Mouse (Mus musculus): ENCODE data around the gene Hsd17b7. TPM values are rescaled to one million over a fixed set of nuclear protein-coding genes. Genes with fewer than 3 reads are reported as not detected.
A peak's percentile ranks its signal among the peaks of the same experiment; 100 is the strongest.

Hsd17b7 gene
- total and polyA plus RNA-seq, 3 experiments, result 4.8 to 5.7 TPM; not detected in 1

DNA sequence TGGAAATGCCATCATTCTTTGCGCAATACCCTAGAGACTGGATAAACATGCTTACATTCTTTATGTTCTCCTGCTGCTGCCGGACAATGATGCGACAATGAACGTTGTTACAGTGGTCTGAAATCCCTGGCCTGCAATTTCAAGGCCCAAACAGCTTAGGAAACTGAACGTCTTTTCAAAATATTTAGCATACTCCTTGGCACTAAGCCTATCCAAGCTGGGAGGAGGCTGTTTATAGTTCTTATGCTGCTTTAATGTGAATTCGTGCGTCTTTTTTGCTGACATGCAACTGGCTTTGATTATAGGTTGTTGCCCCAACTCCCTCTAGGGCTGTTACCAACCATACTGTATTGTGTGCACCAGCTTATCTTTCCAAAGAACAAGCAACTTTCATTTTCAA lies 20.2 kb downstream of the Hsd17b7 start:
- Histone ChIP-seq H3K36me3 (ENCODE audit: control insufficient read depth in 1 of 2, insufficient read depth in 2 of 2, low read length in 2 of 2) (no peaks in the 10 kb centered on the region), H3K9me3 (replicated peaks; ENCODE audit: insufficient read depth, low read length) (no peaks in the 10 kb centered on the region), H3K4me1 (ENCODE audit: control insufficient read depth in 1 of 2, insufficient read depth in 2 of 2, low read length in 2 of 2) (no peaks in the 10 kb centered on the region), H3K4me3 (ENCODE audit: control insufficient read depth in 1 of 2, insufficient read depth in 1 of 2, low read depth in 2 of 2, low read length in 2 of 2) (no peak overlapping the region), H3K79me2 (ENCODE audit: control insufficient read depth, insufficient read depth, low read length, poor library complexity) (no peaks in the 10 kb centered on the region), H3K9ac (ENCODE audit: control insufficient read depth, low read depth, low read length, poor library complexity, severe bottlenecking) (no peak overlapping the region), H3K27me3 (ENCODE audit: control insufficient read depth in 1 of 2, insufficient read depth in 2 of 2, low read length in 2 of 2) (no peaks in the 10 kb centered on the region; a peak in 1 of 4 replicates), H3K27ac (ENCODE audit: control insufficient read depth, low read depth, low read length) (no peak overlapping the region)
- TF ChIP-seq ETS1 (IDR thresholded peaks at IDR 0.05; ENCODE audit: low read depth, low read length) (no peak), JUND (IDR thresholded peaks at IDR 0.05; ENCODE audit: low read depth, low read length) (no peak), E2F4 (IDR thresholded peaks at IDR 0.05; ENCODE audit: borderline replicate concordance, low read depth, low read length) (no peak)
- no peak for DNase-seq (ENCODE audit: low read depth, low spot score)

GRCm38 (mm10) chr1:169948280-169948679 lies 20.8 kb downstream of the Hsd17b7 start:
- no peaks in the 10 kb centered on the region; a peak in 1 of 4 replicates for H3K27me3 ChIP-seq (ENCODE audit: control insufficient read depth in 1 of 2, insufficient read depth in 2 of 2, low read length in 2 of 2)
- no peak overlapping the region for H3K27ac ChIP-seq (ENCODE audit: control insufficient read depth, low read depth, low read length)
- H3K4me1 ChIP-seq (ENCODE audit: control insufficient read depth in 1 of 2, insufficient read depth in 2 of 2, low read length in 2 of 2), result no peaks in the 10 kb centered on the region
- TF ChIP-seq MAX (IDR thresholded peaks at IDR 0.05; ENCODE audit: low read length) (no peak), POLR2AphosphoS5 (IDR thresholded peaks at IDR 0.05; ENCODE audit: borderline replicate concordance, low read depth, low read length) (no peak), MAZ (IDR thresholded peaks at IDR 0.05; ENCODE audit: low read depth, low read length) (no peak), ZMIZ1 (IDR thresholded peaks at IDR 0.05; ENCODE audit: low read depth, low read length) (no peak), E2F4 (IDR thresholded peaks at IDR 0.05; ENCODE audit: borderline replicate concordance, low read depth, low read length) (no peak), ETS1 (IDR thresholded peaks at IDR 0.05; ENCODE audit: low read depth, low read length) (no peak), SIN3A (IDR thresholded peaks at IDR 0.05; ENCODE audit: low read length) (no peak), GABPA (IDR thresholded peaks at IDR 0.05; ENCODE audit: low read depth, low read length) (no peak), TCF12 (IDR thresholded peaks at IDR 0.05; ENCODE audit: low read depth, low read length) (no peak)
- no peaks in the 10 kb centered on the region for H3K79me2 ChIP-seq (ENCODE audit: control insufficient read depth, insufficient read depth, low read length, poor library complexity)
- H3K36me3 ChIP-seq (ENCODE audit: control insufficient read depth in 1 of 2, insufficient read depth in 2 of 2, low read length in 2 of 2), result no peaks in the 10 kb centered on the region
- H3K9ac ChIP-seq (ENCODE audit: control insufficient read depth, low read depth, low read length, poor library complexity, severe bottlenecking), result no peak overlapping the region
- H3K9me3 ChIP-seq (replicated peaks; ENCODE audit: insufficient read depth, low read length), result no peaks in the 10 kb centered on the region
- no peak overlapping the region for H3K4me3 ChIP-seq (ENCODE audit: control insufficient read depth in 1 of 2, insufficient read depth in 1 of 2, low read depth in 2 of 2, low read length in 2 of 2)
- DNase-seq (ENCODE audit: low read depth, low spot score), result no peak

DNA sequence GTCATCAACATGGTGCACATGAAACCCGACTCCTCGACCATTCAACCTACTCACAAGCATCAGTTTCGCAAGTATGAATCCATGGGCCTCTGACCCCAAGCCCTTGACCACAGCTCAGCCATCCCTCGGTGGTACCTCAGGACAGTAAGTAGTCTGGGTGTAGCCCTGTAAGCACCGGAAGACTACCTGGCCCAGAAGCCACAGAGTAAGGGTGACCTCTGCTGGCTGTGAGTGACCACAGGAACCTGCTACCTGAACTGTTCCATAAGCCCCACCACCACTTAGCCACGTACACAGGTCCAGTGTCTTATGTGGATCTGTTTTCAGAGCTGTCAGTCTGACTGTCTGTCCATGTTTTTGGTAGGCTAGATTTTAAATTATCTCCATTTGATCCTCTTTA lies 21.4 kb downstream of the Hsd17b7 start:
- Histone ChIP-seq H3K27ac (ENCODE audit: control insufficient read depth, low read depth, low read length) (no peak overlapping the region), H3K9me3 (replicated peaks; ENCODE audit: insufficient read depth, low read length) (no peaks in the 10 kb centered on the region), H3K79me2 (ENCODE audit: control insufficient read depth, insufficient read depth, low read length, poor library complexity) (no peaks in the 10 kb centered on the region), H3K27me3 (ENCODE audit: control insufficient read depth in 1 of 2, insufficient read depth in 2 of 2, low read length in 2 of 2) (no peaks in the 10 kb centered on the region; a peak in 1 of 4 replicates), H3K4me1 (ENCODE audit: control insufficient read depth in 1 of 2, insufficient read depth in 2 of 2, low read length in 2 of 2) (no peaks in the 10 kb centered on the region), H3K36me3 (ENCODE audit: control insufficient read depth in 1 of 2, insufficient read depth in 2 of 2, low read length in 2 of 2) (no peaks in the 10 kb centered on the region), H3K9ac (ENCODE audit: control insufficient read depth, low read depth, low read length, poor library complexity, severe bottlenecking) (no peak overlapping the region), H3K4me3 (ENCODE audit: control insufficient read depth in 1 of 2, insufficient read depth in 1 of 2, low read depth in 2 of 2, low read length in 2 of 2) (no peak overlapping the region)
- DNase-seq (ENCODE audit: low read depth, low spot score), result no peak
- no peak for TF ChIP-seq ZC3H11A (IDR thresholded peaks at IDR 0.05; ENCODE audit: low read depth, low read length)
- peak in 1 of 3 experiments; percentile 13; a peak in 1 of 6 replicates for TF ChIP-seq CTCF (IDR thresholded peaks at IDR 0.05 in 2 of 3, conservative IDR thresholded peaks at IDR 0.05 in 1 of 3; ENCODE audit: control insufficient read depth in 1 of 3, insufficient read depth in 1 of 3, low read depth in 2 of 3, low read length in 3 of 3, poor library complexity in 1 of 3, severe bottlenecking in 1 of 3)
- no peak for TF ChIP-seq SMC3 (IDR thresholded peaks at IDR 0.05; ENCODE audit: low read depth, low read length)
- no peak for TF ChIP-seq HCFC1 (IDR thresholded peaks at IDR 0.05; ENCODE audit: low read depth, low read length)
- TF ChIP-seq SIN3A (IDR thresholded peaks at IDR 0.05; ENCODE audit: low read length), result no peak

All from MEL (cell line).